Mouse (Mus musculus): ENCODE data around the gene Yars. TPM values are rescaled to one million over a fixed set of nuclear protein-coding genes. Genes with fewer than 3 reads are reported as not detected.

Yars gene
- total and polyA plus RNA-seq, 3 experiments: 89.5 to 539 (median 179) TPM

GRCm38 (mm10) chr4:129218569-129219175 lies 29.1 kb downstream of the Yars start:
- H3K36me3 ChIP-seq (ENCODE audit: control insufficient read depth in 1 of 2, insufficient read depth in 2 of 2, low read length in 2 of 2): peaks cover 0 to 24% of the 10 kb centered on the region in 2 experiments
- DNase-seq (ENCODE audit: low read depth, low spot score): no peak

GRCm38 (mm10) chr4:129219198-129219597 lies 29.6 kb downstream of the Yars start:
- TF ChIP-seq POLR2AphosphoS2 (IDR thresholded peaks at IDR 0.05; ENCODE audit: low read length) (0 out of 2 replicates have a peak, but pooled peaks have one; percentile 13), MAZ (IDR thresholded peaks at IDR 0.05; ENCODE audit: low read depth, low read length) (no peak)
- no peak overlapping the region for H3K4me3 ChIP-seq (ENCODE audit: control insufficient read depth in 1 of 2, insufficient read depth in 1 of 2, low read depth in 2 of 2, low read length in 2 of 2)
- no peaks in the 10 kb centered on the region for H3K9me3 ChIP-seq (replicated peaks; ENCODE audit: insufficient read depth, low read length)
- DNase-seq (ENCODE audit: low read depth, low spot score): no peak
- peaks cover 0 to 19% of the 10 kb centered on the region in 2 experiments for H3K36me3 ChIP-seq (ENCODE audit: control insufficient read depth in 1 of 2, insufficient read depth in 2 of 2, low read length in 2 of 2)
- H3K27me3 ChIP-seq (ENCODE audit: control insufficient read depth in 1 of 2, insufficient read depth in 2 of 2, low read length in 2 of 2): no peaks in the 10 kb centered on the region
- H3K27ac ChIP-seq (ENCODE audit: control insufficient read depth, low read depth, low read length): no peak overlapping the region
- H3K79me2 ChIP-seq (ENCODE audit: control insufficient read depth, insufficient read depth, low read length, poor library complexity): no peaks in the 10 kb centered on the region
- H3K4me1 ChIP-seq (ENCODE audit: control insufficient read depth in 1 of 2, insufficient read depth in 2 of 2, low read length in 2 of 2): peaks cover 4 to 9% of the 10 kb centered on the region in 2 experiments; a peak in 2 of 4 replicates
- H3K9ac ChIP-seq (ENCODE audit: control insufficient read depth, low read depth, low read length, poor library complexity, severe bottlenecking): no peak overlapping the region

More at GRCm38 (mm10) chr4:129218569-129219175, 29.1 kb downstream of the Yars start:
- no peak overlapping the region for H3K9ac ChIP-seq (ENCODE audit: control insufficient read depth, low read depth, low read length, poor library complexity, severe bottlenecking)
- H3K79me2 ChIP-seq (ENCODE audit: control insufficient read depth, insufficient read depth, low read length, poor library complexity): no peaks in the 10 kb centered on the region
- H3K27me3 ChIP-seq (ENCODE audit: control insufficient read depth in 1 of 2, insufficient read depth in 2 of 2, low read length in 2 of 2): no peaks in the 10 kb centered on the region
- H3K4me1 ChIP-seq (ENCODE audit: control insufficient read depth in 1 of 2, insufficient read depth in 2 of 2, low read length in 2 of 2): peaks cover 4 to 9% of the 10 kb centered on the region in 2 experiments; a peak in 2 of 4 replicates
- H3K9me3 ChIP-seq (replicated peaks; ENCODE audit: insufficient read depth, low read length): no peaks in the 10 kb centered on the region
- H3K27ac ChIP-seq (ENCODE audit: control insufficient read depth, low read depth, low read length): no peak overlapping the region
- H3K4me3 ChIP-seq (ENCODE audit: control insufficient read depth in 1 of 2, insufficient read depth in 1 of 2, low read depth in 2 of 2, low read length in 2 of 2): no peak overlapping the region
- no peak for TF ChIP-seq ZMIZ1 (IDR thresholded peaks at IDR 0.05; ENCODE audit: low read depth, low read length)
- TF ChIP-seq POLR2A (IDR thresholded peaks at IDR 0.05; ENCODE audit: control insufficient read depth in 1 of 2, insufficient read depth in 1 of 2, low read depth in 1 of 2, low read length in 2 of 2, poor library complexity in 1 of 2): 0 out of 4 replicates have a peak, but pooled peaks of 1 of the 2 experiments have one; percentile 14

DNA sequence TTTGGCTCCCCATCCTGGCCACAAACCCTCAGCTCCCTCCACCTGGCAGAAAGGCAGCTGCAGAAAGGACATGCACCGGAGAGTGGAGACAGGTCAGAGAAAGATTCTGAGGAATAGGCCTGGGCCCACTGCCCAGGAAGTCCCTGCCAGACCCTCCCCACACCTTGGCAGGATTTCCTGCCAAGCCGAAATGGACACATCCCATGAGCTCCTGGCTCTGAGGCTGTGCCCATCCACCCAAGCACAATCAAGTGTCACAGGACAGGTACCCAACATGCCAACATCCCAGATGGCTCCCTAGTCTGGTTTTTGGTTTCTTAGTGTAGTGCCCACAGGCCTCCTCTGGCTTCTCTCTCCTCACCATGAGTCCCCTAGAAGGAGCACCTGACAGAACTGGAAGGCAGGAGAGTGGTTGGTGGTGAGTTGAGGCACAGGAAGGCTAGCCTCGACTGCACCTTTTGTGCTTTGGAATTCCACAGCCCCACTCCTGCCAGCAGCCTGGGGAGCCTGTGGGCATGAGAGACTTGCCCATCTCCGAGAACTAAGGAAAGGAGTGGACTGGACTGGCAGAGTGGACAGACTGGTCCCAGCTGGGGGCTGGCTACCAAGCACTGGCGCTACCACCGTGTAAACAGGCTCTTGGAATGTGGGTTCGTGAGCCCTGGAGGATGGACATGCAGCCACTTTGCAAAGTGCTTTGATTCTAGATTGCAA lies 31.0 kb downstream of the Yars start:
- Histone ChIP-seq H3K9me3 (replicated peaks; ENCODE audit: insufficient read depth, low read length) (no peaks in the 10 kb centered on the region), H3K27me3 (ENCODE audit: control insufficient read depth in 1 of 2, insufficient read depth in 2 of 2, low read length in 2 of 2) (no peaks in the 10 kb centered on the region), H3K36me3 (ENCODE audit: control insufficient read depth in 1 of 2, insufficient read depth in 2 of 2, low read length in 2 of 2) (peaks cover 0 to 11% of the 10 kb centered on the region in 2 experiments), H3K9ac (ENCODE audit: control insufficient read depth, low read depth, low read length, poor library complexity, severe bottlenecking) (no peak overlapping the region), H3K4me3 (ENCODE audit: control insufficient read depth in 1 of 2, insufficient read depth in 1 of 2, low read depth in 2 of 2, low read length in 2 of 2) (no peak overlapping the region), H3K79me2 (ENCODE audit: control insufficient read depth, insufficient read depth, low read length, poor library complexity) (no peaks in the 10 kb centered on the region), H3K27ac (ENCODE audit: control insufficient read depth, low read depth, low read length) (no peak overlapping the region), H3K4me1 (ENCODE audit: control insufficient read depth in 1 of 2, insufficient read depth in 2 of 2, low read length in 2 of 2) (peaks cover 4 to 9% of the 10 kb centered on the region in 2 experiments; a peak in 2 of 4 replicates)
- TF ChIP-seq POLR2A (IDR thresholded peaks at IDR 0.05; ENCODE audit: control insufficient read depth in 1 of 2, insufficient read depth in 1 of 2, low read depth in 1 of 2, low read length in 2 of 2, poor library complexity in 1 of 2): no peak
- TF ChIP-seq POLR2AphosphoS2 (IDR thresholded peaks at IDR 0.05; ENCODE audit: low read length): 0 out of 2 replicates have a peak, but pooled peaks have one; percentile 62
- no peak for TF ChIP-seq MAX (IDR thresholded peaks at IDR 0.05; ENCODE audit: low read length)
- no peak for DNase-seq (ENCODE audit: low read depth, low spot score)

Data from MEL (cell line).